Mouse (Mus musculus) embryo, embryonic 11.5 days (tissue): ENCODE results near the gene Fbln2.

ENCODE experiments used
- DNase-seq: peaks from one replicate; pipeline ENCODE4 v3.0.0-alpha.2; 2012; ENCODE audit warnings: low read depth, low spot score

The Fbln2 gene

DNA sequence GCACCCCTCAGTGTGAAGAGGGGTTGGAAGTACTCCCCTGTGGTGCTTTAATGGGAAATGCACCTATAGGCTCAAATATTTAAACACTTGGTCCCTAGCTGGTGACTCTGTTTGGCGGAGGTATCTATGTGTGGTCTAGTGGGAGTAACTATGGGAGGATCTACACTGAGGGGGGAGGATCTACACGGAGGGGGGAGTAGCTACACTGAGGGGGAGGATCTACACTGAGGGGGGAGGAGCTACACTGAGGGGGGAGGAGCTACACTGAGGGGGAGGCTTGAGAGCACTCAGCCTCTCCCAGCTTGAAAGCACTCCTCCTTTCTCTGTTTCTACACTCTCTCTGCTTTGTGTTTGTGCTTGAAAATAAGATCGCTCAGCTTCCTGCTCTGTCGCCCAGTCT lies 67.2 kb downstream of the Fbln2 start:
- no peak for DNase-seq

GRCm38 (mm10) chr6:91281206-91281605 lies 69.0 kb downstream of the Fbln2 start:
- DNase-seq = peak; percentile 74

GRCm38 (mm10) chr6:91281747-91282146 lies 69.5 kb downstream of the Fbln2 start:
- no peak for DNase-seq

- no peak for DNase-seq
Measured at GRCm38 (mm10) chr6:91283031-91283430, 70.8 kb downstream of the Fbln2 start.

- no peak for DNase-seq
Measured at GRCm38 (mm10) chr6:91284521-91285449, 72.5 kb downstream of the Fbln2 start.

DNA sequence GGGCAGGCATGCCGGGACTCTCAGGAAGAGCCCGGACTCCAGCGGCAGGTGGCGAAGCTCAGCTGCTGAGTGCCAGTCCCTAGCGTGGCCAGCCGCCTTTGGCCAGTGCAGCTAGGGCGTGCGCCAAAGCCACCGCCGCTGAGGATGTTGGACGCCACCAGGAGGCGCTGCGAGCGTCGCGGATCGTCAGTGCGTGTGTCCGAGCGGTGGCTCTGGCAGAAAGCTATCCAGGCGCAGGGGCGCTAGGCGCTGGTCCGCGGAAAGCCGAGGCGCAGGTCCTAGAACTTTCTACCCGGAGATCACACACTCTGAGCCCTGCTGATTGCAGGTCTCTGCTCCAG lies 73.2 kb downstream of the Fbln2 start:
- peak; percentile 80 for DNase-seq

DNA sequence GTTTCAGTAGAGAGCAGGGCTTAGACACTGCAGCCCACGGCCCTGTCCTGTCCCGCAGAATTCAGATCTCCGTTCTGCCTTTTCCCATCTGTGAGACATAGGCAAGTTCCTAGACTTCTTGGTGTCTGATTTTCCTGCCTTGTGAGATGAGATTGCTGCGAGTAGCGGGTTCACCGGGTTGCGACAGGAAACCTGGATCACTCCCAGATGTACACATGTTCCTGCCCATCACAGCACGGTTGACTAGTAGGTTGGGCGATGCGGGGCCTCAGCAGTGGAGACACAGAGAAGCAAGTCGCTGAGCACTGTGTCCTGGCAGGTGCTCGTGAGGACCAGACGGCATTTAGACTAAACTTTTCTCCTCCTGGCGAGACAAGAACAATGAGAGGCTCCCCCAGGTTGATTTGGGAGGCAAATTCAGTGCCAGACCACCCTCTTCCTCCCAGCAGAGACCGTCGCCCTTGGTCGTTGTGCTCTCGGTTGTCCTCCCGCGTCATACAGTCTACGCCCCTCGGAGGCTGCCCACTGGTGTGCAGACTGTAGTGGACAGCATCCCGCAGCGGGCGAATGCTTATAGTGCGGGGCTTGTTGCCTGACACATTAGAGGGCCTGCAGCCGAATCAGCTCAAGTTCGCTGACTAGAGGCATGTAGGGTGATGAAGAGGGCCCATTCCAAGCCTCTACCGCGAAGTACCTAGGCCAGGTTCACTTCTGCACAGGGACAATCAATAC lies 73.7 kb downstream of the Fbln2 start:
- no peak for DNase-seq

GRCm38 (mm10) chr6:91286624-91287023 lies 74.4 kb downstream of the Fbln2 start:
- peak; percentile 81 for DNase-seq

GRCm38 (mm10) chr6:91287148-91287547 lies 74.9 kb downstream of the Fbln2 start:
- no peak for DNase-seq

DNA sequence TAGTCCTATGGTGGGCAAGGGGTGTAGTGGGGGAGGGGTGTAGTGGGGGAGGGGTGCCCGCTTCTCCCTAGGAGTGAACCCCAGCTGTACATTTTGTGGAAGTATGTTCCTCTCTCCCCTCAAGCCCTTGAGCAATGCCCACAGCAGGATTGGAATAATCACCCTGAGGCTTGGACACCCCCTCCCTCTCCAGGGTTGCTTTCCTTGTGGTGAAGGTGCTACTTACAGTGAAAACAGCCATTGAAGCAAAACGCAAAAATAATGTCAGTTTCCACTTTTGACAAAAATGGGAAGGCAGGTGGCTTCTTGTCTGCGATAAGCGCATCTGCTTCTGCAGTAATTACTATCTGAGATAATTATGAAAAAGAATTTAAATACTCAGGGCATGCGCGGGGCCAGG lies 75.4 kb downstream of the Fbln2 start:
- no peak for DNase-seq

GRCm38 (mm10) chr6:91288251-91288785 lies 76.1 kb downstream of the Fbln2 start:
- DNase-seq = no peak

GRCm38 (mm10) chr6:91288961-91289360 lies 76.7 kb downstream of the Fbln2 start:
- DNase-seq = no peak

- no peak for DNase-seq
Measured at GRCm38 (mm10) chr6:91290937-91291336, 78.7 kb downstream of the Fbln2 start.

- no peak for DNase-seq
Measured at GRCm38 (mm10) chr6:91295431-91295830, 83.2 kb downstream of the Fbln2 start.

DNA sequence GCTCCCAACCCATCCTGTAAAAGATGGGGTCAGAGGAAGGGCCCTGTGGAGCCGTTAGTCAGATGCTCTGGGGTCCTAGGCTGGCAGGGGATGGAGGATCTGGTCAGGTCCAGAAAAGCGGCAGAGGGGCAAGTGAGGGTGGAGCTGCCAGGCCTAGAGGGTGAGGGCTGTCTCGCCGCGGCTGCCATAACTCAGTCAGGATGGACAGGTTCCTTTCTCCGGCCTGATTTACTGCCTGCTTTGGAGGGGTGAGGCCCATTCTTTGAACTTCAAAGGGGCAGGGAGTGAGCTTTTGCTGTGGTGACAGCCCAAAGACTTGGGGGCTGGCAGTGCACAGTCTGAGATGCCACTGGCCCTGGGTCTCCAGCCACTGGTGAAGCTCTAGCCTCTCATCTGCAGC lies 86.6 kb downstream of the Fbln2 start:
- DNase-seq = no peak

DNA sequence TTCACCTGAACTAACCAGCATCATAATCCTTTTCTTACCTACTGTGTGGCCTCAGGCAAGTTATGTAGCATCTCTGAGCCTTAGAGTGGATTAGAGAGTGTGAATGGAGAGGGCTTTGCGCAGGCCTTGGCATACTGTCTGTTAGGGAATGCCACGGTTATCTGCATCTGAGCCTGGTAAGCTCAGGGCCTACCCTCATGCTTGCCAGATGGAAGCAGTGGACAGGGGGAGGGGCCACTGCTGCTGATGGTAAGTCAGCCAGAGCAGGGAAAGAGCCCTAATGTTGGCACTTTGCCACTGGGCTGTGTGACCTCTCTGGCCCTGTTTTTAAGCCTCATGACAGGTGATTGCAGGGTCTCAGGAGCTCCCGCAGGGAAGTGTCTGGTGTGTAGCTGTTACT lies 87.8 kb downstream of the Fbln2 start:
- DNase-seq = no peak

- DNase-seq = no peak
Measured at GRCm38 (mm10) chr6:91301839-91302238, 89.6 kb downstream of the Fbln2 start.

DNA sequence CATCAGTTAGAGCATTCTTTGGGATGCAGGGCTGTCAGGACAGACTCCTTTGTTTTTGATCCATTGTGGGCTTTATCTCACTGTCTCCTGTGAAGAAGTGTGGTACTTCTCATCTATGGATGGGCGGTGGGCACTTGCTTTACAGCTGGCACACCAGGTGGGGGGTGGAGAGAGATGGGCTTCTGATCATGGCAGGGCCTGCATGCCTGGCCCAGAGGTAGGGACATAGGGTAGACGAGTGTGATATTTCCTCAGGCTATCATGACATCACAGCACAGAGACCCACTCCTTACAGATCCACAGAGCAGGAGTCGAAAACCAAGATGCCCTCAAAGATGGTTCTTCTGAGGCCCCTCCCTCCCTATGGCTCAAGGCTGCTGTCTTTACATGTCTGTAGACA lies 90.1 kb downstream of the Fbln2 start:
- DNase-seq = no peak

DNA sequence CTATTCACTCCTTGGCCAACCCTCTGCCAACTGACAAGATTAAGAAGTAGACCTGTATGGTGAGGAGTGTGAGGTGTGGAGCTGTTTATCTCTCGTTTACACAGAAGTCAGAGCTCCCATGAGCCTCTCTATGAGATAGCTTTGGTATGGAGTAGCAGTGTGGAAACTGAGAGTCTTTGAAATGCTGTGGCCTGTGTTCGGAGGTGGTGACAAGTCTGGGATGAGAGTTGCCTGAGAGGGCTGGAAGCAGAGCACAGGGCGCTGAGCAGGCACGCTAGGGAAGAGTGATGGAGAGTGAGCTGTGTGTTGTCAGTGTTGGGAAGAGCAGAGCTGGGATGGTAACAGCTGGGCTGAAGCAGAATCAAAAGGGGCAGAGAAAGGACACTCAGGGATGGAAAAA lies 91.9 kb downstream of the Fbln2 start:
- no peak for DNase-seq

- DNase-seq = no peak
Measured at GRCm38 (mm10) chr6:91307972-91308371, 95.7 kb downstream of the Fbln2 start.

DNA sequence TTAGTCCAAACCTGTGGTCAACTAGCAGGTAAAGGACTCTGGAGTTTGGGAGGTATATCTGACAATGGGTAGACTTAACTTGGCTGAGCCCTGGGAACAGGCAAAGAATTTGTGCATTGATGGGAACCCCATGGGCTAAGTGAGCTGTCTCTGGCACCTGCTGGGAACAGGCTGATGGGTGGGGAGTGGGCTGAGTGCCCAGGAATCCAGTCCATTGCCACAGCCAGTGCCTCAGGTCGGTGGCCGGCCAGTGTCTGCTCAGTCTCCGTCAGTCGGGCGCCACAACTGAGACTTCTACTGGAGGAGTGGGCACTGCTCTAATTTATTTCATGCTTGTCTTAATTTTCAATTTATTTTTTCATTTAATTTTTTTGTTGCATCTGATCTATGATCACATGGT lies 98.9 kb downstream of the Fbln2 start:
- no peak for DNase-seq

- no peak for DNase-seq
Measured at GRCm38 (mm10) chr6:91312491-91312890, 100.2 kb downstream of the Fbln2 start.
